Mouse (Mus musculus): Measurements from ENCODE around the gene St5.

The St5 gene

GRCm38 (mm10) chr7:109528356-109528755 is 175.0 kb downstream of the St5 start:
- DNase-seq (ENCODE audit: low read depth, low spot score) = no peak

DNA sequence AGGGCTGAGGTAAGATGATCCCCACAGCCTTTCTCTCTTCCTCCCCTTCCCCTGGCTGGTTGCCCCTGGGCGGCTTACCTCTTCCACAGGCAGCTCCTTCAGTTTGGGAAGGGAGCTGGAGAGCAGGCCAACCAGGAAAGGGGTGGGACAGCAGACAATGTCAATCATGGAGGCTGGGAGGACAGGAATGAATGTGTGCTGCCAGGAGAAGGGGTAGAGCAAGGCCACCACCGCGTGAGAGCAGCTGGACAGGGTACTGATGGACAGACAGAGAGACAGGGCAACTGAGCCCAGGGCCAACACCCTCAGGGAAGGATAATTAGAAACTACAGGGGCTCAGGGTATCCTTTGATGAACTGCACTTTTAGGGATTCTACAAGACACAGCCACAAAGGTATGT is 175.9 kb downstream of the St5 start:
- no peak for DNase-seq (ENCODE audit: low read depth, low spot score)

- DNase-seq (ENCODE audit: low read depth, low spot score) = no peak
These were observed 177.4 kb downstream of the St5 start for GRCm38 (mm10) chr7:109525740-109526663.

DNA sequence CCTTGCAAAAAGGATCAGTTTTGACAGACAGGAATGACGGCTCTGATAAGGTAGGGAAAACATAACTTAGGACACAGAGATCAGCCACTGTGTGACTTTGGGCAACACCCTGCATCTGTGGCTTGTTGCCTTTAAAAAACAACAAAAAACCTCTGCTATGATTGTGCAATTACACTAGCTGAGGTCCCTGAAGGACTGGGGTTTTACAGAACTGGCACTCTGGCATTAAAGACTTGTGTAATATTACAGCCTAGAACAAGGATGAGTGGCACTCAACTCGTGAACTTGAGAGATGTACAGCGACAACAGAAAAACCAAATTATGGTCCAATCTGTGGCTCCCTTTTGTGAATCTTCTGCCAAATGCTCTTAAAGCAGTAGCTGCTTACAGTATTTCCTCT is 178.6 kb downstream of the St5 start:
- no peak for DNase-seq (ENCODE audit: low read depth, low spot score)

DNA sequence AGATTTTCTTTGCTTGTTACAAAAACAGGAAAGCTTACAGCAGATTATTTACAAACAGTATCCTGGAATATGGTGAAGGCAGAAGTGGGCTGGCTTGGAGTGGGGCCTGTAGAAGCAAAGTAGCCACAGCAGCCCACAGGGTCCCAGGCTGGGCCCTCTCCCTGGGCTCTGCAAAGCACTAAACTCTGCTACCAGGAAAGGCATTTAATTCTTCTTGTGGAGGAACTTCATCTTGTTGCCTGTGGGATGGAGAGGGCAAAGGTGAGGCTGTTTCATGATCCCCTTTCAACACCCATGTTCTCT is 179.0 kb downstream of the St5 start:
- DNase-seq (ENCODE audit: low read depth, low spot score) = no peak

DNA sequence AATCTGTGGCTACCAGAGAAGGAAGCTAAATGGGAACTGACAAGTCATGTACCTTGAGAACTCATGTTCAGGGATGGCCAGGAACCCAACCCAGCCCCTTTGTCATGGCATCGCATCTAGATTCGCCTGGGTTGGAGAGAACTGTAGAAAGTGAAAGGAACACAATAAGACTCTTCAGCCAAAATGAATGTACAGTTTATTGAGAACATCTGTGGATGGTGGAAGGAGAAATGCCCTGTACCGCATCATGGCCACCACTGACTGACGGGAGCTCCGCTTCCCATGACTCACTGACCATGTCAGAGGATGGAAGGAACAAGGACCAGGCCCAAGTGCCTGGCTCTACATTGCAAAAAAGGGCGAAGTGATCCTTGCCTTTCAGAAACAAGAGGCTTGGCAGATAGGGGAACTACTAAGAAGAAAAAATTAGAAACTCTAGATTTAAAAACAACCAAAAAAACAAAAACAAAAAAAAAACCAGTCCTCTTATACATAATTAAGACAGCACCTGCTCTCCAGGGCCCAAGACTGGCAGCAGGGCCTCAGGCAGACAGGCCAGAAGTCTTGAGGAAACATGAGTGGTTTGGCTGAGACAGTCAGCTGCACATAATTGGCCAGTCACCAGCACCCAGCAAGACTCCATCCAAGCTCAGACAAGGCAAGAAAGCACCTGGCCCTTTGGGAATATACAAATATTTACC is 179.5 kb downstream of the St5 start:
- DNase-seq (ENCODE audit: low read depth, low spot score) = no peak

DNA sequence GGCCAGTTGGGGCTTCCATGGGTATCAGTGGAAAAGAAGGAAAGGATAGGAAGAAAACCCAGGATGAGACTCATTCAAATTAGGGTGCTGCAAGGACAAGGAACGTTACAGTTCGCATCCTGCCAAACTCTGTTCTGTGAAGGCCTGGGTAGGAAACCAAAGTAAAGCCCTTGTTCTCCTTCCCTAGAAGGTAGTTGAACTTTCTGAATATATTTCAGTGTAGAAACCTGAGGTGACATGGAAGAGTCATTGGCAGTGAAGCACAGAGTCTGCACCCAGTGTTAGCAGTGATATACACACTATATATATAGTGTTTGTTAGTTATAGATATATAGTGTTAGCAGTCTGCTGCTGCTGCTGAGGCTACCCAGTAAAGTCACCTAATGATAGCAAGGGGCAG is 180.1 kb downstream of the St5 start:
- DNase-seq (ENCODE audit: low read depth, low spot score) = no peak

DNA sequence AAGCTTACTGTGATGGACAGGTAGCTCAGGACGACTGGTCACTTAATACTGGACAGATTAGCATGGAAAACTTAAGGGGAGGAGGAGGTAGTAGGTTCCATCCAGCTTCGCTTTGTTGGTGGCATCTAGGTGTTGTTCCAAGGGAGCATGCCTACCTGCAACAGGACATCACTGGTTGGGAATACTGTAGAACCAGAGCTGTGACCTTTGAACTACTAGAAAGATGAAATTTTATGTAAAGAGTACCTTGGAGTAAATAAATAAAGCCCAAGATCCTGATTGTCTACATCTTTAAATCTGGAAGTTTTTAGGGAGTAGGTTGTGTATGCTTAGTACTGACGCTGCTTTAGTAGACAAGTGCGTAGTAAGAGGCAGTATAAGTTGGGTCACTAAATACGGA is 181.3 kb downstream of the St5 start:
- no peak for DNase-seq (ENCODE audit: low read depth, low spot score)

GRCm38 (mm10) chr7:109519936-109520335 is 183.5 kb downstream of the St5 start:
- DNase-seq (ENCODE audit: low read depth, low spot score) = no peak

GRCm38 (mm10) chr7:109518838-109519696 is 184.3 kb downstream of the St5 start, which contains the start of gene Rpl27a:
Gene Rpl27a (plus strand): TSS chr7:109519147.
- DNase-seq (ENCODE audit: low read depth, low spot score) = peak; percentile 85

DNA sequence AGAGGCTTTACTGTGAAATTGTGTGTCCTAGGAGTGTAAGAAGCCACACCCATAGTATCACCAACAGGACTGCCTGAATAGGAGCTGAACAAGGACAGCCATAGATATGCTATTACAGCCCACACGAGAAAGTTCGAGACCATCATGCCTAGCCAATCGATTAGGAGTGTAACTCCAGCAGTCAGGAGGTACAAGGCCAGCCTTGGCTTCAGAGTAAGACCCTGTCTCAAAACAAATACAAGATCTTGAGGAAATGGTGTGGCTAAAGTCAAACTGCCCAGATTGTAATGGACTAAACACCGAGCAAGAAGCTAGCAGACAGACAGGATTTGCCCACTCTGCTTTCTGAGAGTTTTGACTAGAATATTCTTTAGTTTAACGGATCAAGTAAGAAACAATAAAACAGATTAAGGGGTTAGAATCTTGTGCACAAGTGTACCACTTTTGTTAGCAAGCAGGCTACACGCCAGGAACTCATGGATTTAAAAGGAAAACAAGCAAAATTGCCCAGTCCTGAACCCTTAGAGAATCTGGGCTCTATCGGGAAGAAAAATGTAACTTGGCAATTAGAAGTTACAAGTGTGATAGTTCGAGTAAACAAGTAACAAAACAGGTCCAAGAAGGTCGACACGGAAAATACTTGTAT is 185.2 kb downstream of the St5 start:
- DNase-seq (ENCODE audit: low read depth, low spot score) = no peak

DNA sequence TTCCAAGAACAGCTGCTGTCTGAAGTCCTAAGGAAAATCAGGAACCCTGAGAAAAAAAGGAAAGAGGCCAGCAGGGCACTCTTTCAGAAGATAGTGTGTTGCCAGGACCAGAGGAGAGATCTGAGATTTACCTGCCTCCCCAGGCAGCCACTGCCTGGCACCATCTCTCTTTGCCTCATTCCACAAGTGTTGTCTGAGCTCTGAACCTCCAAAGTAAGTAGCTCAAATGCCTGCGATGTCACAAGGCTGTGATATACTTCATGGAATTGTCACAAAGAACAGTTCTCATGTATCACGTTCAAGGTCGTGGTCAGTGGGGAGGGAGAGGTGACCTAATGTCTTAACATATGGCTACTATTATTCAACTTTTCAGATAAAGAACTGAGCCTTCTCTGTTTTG is 186.9 kb downstream of the St5 start:
- DNase-seq (ENCODE audit: low read depth, low spot score) = no peak

DNA sequence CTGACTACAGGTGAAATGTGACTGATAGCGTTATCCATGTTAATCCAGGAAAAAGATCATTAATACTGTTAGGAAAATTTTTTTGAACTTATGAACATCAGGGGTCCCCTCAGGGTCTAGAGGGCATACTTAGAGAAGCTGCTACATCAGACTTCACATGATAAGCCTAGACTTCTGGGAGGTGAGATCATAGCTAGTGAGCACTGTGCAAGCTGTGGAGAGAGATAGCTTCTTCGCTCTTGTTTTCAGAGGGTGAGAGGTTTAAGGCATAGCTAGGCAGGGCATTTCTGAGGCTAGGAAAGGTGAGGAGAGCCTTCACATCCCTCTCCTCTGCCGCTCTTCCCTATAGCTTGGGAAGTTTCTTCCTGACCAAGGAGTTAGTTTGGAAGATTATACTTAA is 191.6 kb downstream of the St5 start:
- DNase-seq (ENCODE audit: low read depth, low spot score) = no peak

DNA sequence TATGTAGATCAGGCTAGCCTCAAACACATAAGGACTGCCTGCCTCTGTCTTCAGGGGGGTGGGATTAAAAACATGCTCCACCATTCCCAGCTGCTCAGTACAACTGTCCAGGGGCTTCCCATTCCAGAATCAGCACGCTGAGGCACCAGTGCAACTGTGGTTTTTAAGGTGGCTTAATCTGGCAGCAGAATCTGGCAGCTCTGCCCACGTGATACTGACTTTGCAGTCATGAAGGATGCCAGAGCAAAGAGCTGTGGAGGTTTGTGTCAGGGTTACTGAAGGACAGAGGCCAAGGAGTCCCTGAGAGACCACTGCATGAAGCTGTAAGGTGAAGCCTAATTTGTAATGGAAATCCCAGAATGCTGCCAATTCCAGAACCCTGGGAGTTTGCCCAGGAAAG is 192.6 kb downstream of the St5 start:
- no peak for DNase-seq (ENCODE audit: low read depth, low spot score)

DNA sequence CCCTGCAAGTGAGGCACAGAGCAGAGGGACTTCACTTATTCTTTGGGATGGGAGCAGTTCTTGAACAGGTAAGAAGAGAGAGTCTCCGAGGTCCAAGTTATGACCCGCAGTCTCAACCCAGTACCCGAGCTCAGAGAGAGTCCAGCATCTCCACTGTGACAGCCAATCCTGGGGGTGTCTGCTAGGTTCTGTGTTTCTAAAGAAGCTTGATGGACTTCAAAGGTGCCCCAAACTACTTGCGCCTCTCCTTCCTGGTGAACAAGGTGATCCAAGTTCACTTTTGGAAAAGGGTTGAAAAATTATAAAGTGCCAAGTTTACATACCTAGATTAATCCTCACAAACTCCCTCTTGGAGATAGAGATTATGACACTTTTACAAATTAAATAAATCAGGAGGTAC is 195.4 kb downstream of the St5 start, which contains the start of gene Trim66:
Trim66 (minus strand) TSS at position 101 of the 400 bp plus-strand sequence.
- DNase-seq (ENCODE audit: low read depth, low spot score) = no peak

- no peak for DNase-seq (ENCODE audit: low read depth, low spot score)
These were observed 195.8 kb downstream of the St5 start for GRCm38 (mm10) chr7:109507572-109507971.

- DNase-seq (ENCODE audit: low read depth, low spot score) = no peak
These were observed 196.3 kb downstream of the St5 start for GRCm38 (mm10) chr7:109507119-109507518.

DNA sequence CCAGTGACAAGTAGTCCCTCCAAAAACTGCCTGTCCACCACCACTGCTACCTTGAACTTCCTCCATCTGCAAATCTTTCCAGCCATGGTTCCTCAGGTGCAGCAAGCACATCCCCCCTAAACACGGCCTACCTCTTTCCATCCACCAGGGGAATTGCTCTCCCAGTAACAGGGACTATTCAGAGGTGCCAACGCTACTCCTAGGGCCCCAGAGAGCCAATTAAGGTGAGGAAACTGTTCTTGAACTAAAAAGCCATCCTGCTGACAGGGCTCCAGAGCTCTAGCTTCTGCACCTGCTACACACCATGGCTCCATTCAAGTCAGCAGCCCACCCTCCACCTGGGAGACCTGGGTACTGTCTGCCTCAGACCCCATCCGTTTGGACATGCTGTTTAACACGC is 205.9 kb downstream of the St5 start:
- DNase-seq (ENCODE audit: low read depth, low spot score) = no peak

GRCm38 (mm10) chr7:109493319-109494316 is 209.8 kb downstream of the St5 start:
- no peak for DNase-seq (ENCODE audit: low read depth, low spot score)

- DNase-seq (ENCODE audit: low read depth, low spot score) = no peak
These were observed 210.6 kb downstream of the St5 start for GRCm38 (mm10) chr7:109492616-109493318.

Data from WW6 (cell line).